Mouse (Mus musculus): ENCODE data around the gene Creb3. TPM values are rescaled to one million over a fixed set of nuclear protein-coding genes. Genes with fewer than 3 reads are reported as not detected.

Creb3 gene
- 42.0 and 44.5 TPM in 2 replicates for polyA plus RNA-seq (2016; fragmentation: Nextera tagmentation; extraction: Ambion mirVana)

DNA sequence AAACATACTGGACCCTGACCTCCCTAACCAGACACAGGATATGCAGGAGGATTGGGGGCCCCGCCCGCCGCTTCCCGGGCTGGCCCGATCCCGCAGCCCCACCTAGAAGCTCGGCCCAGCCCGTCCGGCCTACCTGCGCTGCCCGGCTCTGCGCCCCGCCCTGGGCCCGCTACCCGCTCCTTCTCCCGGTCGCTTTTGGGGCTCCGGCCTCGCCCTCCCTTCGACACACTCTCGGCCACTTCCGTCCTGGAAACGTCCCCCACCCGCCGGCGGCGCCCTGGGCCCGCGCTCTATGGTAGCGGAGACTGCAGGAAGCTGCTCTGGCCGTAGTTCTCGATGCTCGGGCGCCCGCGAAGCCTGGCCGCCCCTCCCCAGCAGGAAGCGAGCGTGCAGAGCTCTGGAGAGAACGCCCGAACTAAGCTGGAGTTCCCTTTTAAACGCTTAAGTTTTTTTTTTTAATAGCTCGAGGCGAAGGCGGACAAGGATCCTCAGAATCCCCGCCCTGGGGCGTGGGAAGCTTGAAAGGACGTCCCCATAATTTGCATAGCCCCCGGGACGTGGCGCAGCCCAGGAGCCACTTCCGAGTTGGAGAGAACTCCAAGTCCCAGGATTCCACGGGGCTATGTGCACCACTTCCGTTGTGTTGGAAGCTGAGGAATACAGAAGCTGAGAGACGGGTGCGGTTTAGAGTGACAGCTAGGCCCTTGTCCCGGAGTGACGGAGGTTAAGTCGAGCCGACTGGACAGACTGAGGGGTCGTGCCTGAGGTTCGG, at the start of gene Creb3, which contains the start of gene Tln1:
Creb3 (plus strand) TSS at position 336 of the 772 bp plus-strand sequence.
Tln1 (minus strand) TSS at position 695 of the 772 bp plus-strand sequence.
- under 1% methylated on average over 62 of the region's 62 CpGs for WGBS
- Histone ChIP-seq H3K4me1 (replicated peaks) (peaks cover 50% of the 10 kb centered on the region), H3K9me3 (no peaks in the 10 kb centered on the region), H3K36me3 (peaks cover 32% of the 10 kb centered on the region), H3K4me3 (replicated peaks) (peak within 1 kb of the TSS; percentile 92), H3K27ac (peak within 1 kb of the TSS; percentile 98), H3K4me2 (peak within 1 kb of the TSS; percentile 86), H3K9ac (replicated peaks) (peak within 1 kb of the TSS; percentile 92), H3K27me3 (no peaks in the 10 kb centered on the region)
- peak; percentile 93 for ATAC-seq (ENCODE audit: insufficient number of reproducible peaks, insufficient read depth, low FRiP score, low TSS enrichment, low read depth)

DNA sequence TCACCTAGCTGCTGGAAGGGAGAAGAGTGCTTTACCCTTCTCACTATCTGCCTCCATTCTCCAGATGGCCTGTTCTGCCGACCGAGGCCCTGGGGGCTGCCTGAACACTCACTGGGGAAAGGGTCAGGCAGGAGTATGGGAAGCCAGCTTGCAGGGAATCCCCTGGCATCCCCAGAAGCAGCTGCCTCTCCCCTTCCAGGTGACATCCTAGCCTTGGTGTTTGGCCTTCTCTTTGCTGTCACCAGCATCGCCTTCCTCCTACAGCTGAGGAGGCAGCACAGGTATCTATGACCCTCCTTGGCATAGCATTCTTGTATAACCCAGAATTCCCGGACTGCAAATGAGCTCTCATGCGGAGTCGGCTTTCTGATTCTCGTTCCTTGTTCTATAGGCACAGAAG, 49.5 kb upstream of the Creb3 start:
- no peak overlapping the region for H3K4me2 ChIP-seq
- WGBS = 66% methylated on average over 7 of the region's 7 CpGs
- peaks cover 4% of the 10 kb centered on the region for H3K27me3 ChIP-seq
- no peaks in the 10 kb centered on the region for H3K9me3 ChIP-seq
- no peak overlapping the region for H3K9ac ChIP-seq (replicated peaks)
- no peak for ATAC-seq (ENCODE audit: insufficient number of reproducible peaks, insufficient read depth, low FRiP score, low TSS enrichment, low read depth)
- H3K4me1 ChIP-seq (replicated peaks) = peaks cover 17% of the 10 kb centered on the region
- H3K36me3 ChIP-seq = peaks cover 6% of the 10 kb centered on the region; the same call in 1 of the 2 replicates
- no peak overlapping the region for H3K4me3 ChIP-seq (replicated peaks)
- H3K27ac ChIP-seq = no peak overlapping the region

DNA sequence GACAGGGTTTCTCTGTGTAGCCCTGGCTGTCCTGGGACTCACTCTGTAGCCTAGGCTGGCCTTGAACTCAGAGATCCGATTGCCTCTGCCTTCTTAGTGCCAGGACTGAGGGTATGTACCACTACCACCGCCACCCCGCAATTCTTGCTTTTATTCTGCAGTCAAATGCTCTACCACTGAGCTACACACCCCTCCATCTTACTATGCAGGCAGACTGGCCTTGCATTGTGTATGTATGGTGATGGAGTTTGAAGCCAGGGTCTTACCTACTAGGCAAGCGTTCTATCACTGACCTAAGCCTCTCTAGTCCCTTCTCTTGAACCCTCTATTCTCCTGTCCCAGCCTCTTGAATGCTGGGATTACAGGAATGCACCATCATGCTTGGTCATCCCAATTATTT, 48.8 kb upstream of the Creb3 start:
- Histone ChIP-seq H3K9ac (replicated peaks) (no peak overlapping the region), H3K27ac (no peak overlapping the region), H3K27me3 (peaks cover 6% of the 10 kb centered on the region), H3K4me3 (replicated peaks) (no peak overlapping the region), H3K9me3 (no peaks in the 10 kb centered on the region), H3K4me1 (replicated peaks) (peaks cover 10% of the 10 kb centered on the region), H3K4me2 (no peak overlapping the region), H3K36me3 (peaks cover 10% of the 10 kb centered on the region; the same call in 1 of the 2 replicates)
- 91% methylated on average over 4 of the region's 4 CpGs for WGBS
- ATAC-seq (ENCODE audit: insufficient number of reproducible peaks, insufficient read depth, low FRiP score, low TSS enrichment, low read depth) = no peak

DNA sequence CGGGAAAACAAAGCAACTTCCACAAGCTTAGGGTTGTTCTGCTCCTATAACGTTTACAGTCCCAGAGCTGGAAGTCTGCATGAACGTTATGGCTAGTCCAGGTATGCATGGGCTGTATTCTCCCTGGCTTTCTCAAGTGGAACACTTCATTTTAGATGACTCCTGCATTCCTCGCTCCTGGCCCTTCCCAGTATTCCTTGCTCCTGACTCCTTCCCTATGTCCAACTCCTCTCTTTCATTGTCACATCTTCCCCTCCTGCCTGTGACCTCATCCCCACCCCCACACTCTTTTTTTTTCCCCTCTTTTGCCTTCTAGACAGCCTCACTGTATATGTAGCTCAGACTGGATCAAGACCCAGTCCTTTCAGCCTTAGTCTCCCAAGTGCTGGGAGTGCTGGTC, 48.3 kb upstream of the Creb3 start:
- no peaks in the 10 kb centered on the region for H3K9me3 ChIP-seq
- H3K4me1 ChIP-seq (replicated peaks) = peaks cover 9% of the 10 kb centered on the region
- H3K4me2 ChIP-seq = no peak overlapping the region
- peaks cover 10% of the 10 kb centered on the region for H3K27me3 ChIP-seq
- ATAC-seq (ENCODE audit: insufficient number of reproducible peaks, insufficient read depth, low FRiP score, low TSS enrichment, low read depth) = no peak
- H3K36me3 ChIP-seq = peaks cover 15% of the 10 kb centered on the region; the same call in 1 of the 2 replicates
- no peak overlapping the region for H3K27ac ChIP-seq
- H3K9ac ChIP-seq (replicated peaks) = no peak overlapping the region
- H3K4me3 ChIP-seq (replicated peaks) = no peak overlapping the region
- 65% methylated on average over 4 of the region's 4 CpGs for WGBS

DNA sequence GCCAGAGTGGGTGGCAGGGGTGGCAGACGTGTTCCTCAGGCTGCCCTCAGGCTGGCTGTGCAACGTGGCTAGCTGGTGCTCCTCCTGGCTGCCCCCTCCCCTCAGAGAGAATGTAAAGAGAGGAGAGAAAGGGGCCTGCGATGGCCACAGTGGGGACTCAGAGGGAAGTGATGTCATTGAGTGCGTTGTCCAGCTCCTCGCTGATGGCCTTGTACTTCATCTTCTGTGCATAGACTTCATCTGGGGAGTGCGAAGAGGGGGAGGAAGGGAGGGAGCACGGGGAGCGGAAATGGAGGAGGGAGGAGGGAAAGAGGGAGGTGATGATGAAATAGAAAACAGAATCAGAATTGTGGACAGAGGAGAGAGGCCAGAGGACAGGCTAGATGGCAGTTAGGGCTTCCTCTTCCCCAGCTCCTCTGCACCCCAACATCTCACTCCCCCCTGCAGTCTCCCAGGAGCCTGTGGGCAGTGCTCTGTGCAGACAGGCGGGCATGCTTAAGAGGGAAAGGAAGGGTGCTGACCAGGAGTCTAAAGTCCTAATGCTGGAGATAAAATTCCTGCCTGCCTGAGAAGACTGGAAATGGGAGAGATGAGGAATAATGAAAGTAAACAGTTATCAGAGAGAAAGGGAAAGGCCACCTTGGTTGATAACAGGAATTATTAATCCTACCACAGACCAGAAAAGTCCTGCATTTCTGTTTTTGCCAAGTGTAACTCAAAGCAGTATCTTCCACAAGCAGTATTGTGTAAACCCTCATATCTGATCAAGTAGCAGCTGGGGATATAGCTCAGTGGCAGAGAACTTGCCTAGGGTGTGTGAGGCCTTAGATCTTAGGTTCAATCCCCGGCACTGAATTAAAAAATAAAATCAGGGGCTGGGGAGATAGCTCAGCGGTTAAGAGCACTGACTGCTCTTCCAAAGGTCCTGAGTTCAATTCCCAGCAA, 46.1 kb upstream of the Creb3 start:
- Histone ChIP-seq H3K9me3 (no peaks in the 10 kb centered on the region), H3K4me1 (replicated peaks) (peaks cover 22% of the 10 kb centered on the region), H3K4me2 (no peak overlapping the region), H3K27me3 (peaks cover 24% of the 10 kb centered on the region), H3K4me3 (replicated peaks) (no peak overlapping the region), H3K27ac (no peak overlapping the region), H3K9ac (replicated peaks) (no peak overlapping the region), H3K36me3 (peaks cover 18% of the 10 kb centered on the region; the same call in 1 of the 2 replicates)
- WGBS = 73% methylated on average over 11 of the region's 11 CpGs
- no peak for ATAC-seq (ENCODE audit: insufficient number of reproducible peaks, insufficient read depth, low FRiP score, low TSS enrichment, low read depth)

DNA sequence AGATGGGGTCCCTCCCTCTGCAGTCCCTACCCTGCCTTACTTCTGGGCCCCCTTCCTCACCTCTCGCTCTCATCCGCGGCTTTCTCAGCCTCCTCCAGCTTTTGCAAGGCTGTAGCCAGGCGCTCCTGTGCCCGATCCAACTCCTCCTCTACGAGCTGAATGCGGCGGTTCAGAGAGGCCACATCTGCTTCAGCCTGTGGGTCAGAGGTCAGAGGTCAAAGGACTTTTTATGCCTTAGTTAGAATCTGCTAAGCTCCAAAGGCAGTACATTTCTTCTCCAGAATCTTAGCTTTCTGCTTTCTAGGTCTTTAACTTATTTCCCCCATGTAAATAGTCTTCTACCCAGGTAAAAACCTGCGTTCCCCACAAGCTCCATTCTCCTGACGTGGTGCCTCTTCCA, 42.6 kb upstream of the Creb3 start:
- H3K4me3 ChIP-seq (replicated peaks) = peak overlapping the region; percentile 23
- no peaks in the 10 kb centered on the region for H3K9me3 ChIP-seq
- H3K36me3 ChIP-seq = peaks cover 18% of the 10 kb centered on the region; the same call in 1 of the 2 replicates
- H3K27ac ChIP-seq = no peak overlapping the region
- peaks cover 56% of the 10 kb centered on the region for H3K4me1 ChIP-seq (replicated peaks)
- peaks cover 56% of the 10 kb centered on the region for H3K27me3 ChIP-seq
- peak overlapping the region; percentile 80 for H3K4me2 ChIP-seq
- WGBS = 27% methylated on average over 10 of the region's 10 CpGs
- 0 out of 2 replicates have a peak overlapping the region, but pooled peaks have one; percentile 12 for H3K9ac ChIP-seq (replicated peaks)
- no peak for ATAC-seq (ENCODE audit: insufficient number of reproducible peaks, insufficient read depth, low FRiP score, low TSS enrichment, low read depth)

DNA sequence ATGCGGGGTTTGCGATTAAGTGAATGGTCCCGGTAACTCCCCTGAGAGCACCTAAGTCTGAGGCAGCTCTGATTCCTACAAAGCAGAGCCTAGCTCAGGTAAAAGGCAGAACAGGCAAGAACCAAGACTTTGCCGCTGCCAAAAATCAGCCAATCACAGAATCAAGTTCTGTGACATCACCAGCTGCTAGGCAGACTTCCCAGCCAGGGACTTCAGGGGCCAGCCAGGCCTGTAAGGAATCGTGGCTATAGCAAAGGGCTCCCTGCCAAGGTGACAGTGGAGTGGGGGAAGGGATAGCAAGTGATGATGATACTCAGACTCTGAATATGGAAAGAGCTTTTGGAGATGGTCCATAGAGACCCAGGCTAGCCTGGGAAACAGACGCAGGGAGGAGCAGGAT, 42.2 kb upstream of the Creb3 start:
- Histone ChIP-seq H3K9ac (replicated peaks) (0 out of 2 replicates have a peak overlapping the region, but pooled peaks have one; percentile 12), H3K4me1 (replicated peaks) (peaks cover 56% of the 10 kb centered on the region)

DNA sequence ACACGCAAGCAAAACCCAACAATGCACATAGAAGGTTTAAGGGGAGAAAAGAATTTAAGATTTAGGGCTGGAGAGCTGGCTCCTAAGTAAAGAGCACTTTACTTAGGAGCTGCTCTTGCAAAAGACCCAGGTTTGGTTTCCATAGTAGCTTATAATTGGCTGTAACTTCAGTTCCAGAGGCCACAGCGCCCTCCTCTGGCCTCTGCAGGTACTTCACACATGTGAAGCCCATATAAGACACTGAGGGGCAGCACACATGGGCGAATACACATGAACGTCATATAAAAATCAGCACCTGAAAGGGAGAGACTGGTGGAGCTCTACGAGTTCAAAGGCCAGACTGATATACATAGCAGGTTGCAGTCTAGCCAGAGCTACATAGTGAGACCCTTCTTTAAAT, 34.3 kb upstream of the Creb3 start:
- H3K9me3 ChIP-seq = no peaks in the 10 kb centered on the region
- peaks cover 17% of the 10 kb centered on the region for H3K4me1 ChIP-seq (replicated peaks)
- H3K36me3 ChIP-seq = peaks cover 21% of the 10 kb centered on the region
- no peak overlapping the region for H3K4me2 ChIP-seq
- WGBS = 64% methylated on average over 5 of the region's 5 CpGs
- H3K9ac ChIP-seq (replicated peaks) = no peak overlapping the region
- no peak overlapping the region for H3K27ac ChIP-seq
- no peak overlapping the region for H3K4me3 ChIP-seq (replicated peaks)
- peaks cover 32% of the 10 kb centered on the region for H3K27me3 ChIP-seq
- ATAC-seq (ENCODE audit: insufficient number of reproducible peaks, insufficient read depth, low FRiP score, low TSS enrichment, low read depth) = no peak

More for the DNA sequence above, 42.2 kb upstream of the Creb3 start:
- no peak for ATAC-seq (ENCODE audit: insufficient number of reproducible peaks, insufficient read depth, low FRiP score, low TSS enrichment, low read depth)
- peaks cover 60% of the 10 kb centered on the region for H3K27me3 ChIP-seq
- peaks cover 18% of the 10 kb centered on the region; the same call in 1 of the 2 replicates for H3K36me3 ChIP-seq
- H3K9me3 ChIP-seq = no peaks in the 10 kb centered on the region
- H3K27ac ChIP-seq = no peak overlapping the region
- H3K4me2 ChIP-seq = peak overlapping the region; percentile 80
- WGBS = 15% methylated on average over 6 of the region's 6 CpGs
- peak overlapping the region; percentile 23 for H3K4me3 ChIP-seq (replicated peaks)

DNA sequence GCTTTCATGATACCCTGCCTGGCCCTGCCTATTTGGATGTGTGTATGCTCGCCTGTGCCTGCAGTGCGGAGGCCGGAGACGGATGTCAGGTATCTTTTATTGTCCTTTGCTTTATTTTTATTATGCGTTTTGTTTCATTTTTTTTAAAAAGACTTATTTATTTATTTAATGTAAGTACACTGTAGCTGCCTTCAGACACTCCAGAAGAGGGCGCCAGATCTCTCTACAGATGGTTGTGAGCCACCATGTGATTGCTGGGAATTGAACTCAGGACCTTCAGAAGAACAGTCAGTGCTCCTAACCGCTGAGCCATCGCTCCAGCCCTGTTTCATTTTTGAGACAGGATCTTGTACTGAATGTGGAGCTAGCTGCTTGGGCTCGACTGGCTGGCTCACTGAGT, 33.6 kb upstream of the Creb3 start:
- H3K4me2 ChIP-seq = no peak overlapping the region
- no peak overlapping the region for H3K9ac ChIP-seq (replicated peaks)
- ATAC-seq (ENCODE audit: insufficient number of reproducible peaks, insufficient read depth, low FRiP score, low TSS enrichment, low read depth) = no peak
- no peak overlapping the region for H3K27ac ChIP-seq
- H3K4me3 ChIP-seq (replicated peaks) = no peak overlapping the region
- H3K9me3 ChIP-seq = no peaks in the 10 kb centered on the region
- peaks cover 27% of the 10 kb centered on the region for H3K36me3 ChIP-seq
- H3K27me3 ChIP-seq = peaks cover 26% of the 10 kb centered on the region
- H3K4me1 ChIP-seq (replicated peaks) = peaks cover 11% of the 10 kb centered on the region
- WGBS = 76% methylated on average over 9 of the region's 9 CpGs

DNA sequence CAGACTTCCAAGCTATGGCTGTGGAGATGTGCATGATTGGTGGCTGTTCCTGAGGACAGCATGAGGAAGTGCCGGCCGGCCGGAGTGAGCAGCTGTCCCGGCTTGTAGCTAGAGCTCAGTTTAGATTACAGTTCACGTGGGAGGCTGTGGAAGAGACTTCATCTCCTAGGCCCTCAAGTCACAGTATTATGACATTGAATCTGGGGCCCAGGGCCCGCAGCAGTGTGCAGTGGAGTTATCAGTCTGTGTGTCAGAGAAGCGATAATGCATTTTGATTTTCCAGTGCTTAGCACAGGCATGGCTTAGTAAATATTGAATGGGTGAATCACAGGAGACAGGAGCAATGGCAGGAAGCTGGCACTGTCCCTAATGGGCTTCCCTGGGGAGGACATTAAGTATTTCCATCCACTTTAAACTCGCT, 32.0 kb upstream of the Creb3 start:
- H3K27me3 ChIP-seq = peaks cover 9% of the 10 kb centered on the region
- no peak for ATAC-seq (ENCODE audit: insufficient number of reproducible peaks, insufficient read depth, low FRiP score, low TSS enrichment, low read depth)
- peaks cover 43% of the 10 kb centered on the region for H3K36me3 ChIP-seq
- no peak overlapping the region for H3K9ac ChIP-seq (replicated peaks)
- H3K4me1 ChIP-seq (replicated peaks) = no peaks in the 10 kb centered on the region
- H3K4me3 ChIP-seq (replicated peaks) = no peak overlapping the region
- H3K4me2 ChIP-seq = no peak overlapping the region
- no peaks in the 10 kb centered on the region for H3K9me3 ChIP-seq
- H3K27ac ChIP-seq = no peak overlapping the region
- WGBS = 73% methylated on average over 8 of the region's 8 CpGs

DNA sequence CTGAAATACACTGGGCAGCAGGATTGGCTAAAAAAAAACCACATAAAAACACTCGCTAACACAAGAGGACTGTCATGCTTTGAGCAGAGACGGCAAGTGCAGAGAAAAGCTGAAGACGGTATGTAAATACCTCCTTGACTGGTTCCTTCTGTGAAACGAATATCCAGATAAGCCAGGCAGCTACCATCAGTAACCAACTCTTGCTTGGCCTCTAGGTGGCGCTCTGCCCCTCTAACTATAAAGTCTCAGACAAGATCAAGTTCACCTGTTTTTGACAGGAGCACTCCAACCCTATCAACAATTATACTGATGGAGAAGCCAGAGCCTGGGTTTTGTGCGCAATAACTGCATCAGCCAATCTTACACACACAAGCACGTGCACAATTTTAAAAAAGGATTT, 31.6 kb upstream of the Creb3 start:
- 25% methylated on average over 7 of the region's 7 CpGs for WGBS
- no peak for ATAC-seq (ENCODE audit: insufficient number of reproducible peaks, insufficient read depth, low FRiP score, low TSS enrichment, low read depth)
- H3K36me3 ChIP-seq = peaks cover 48% of the 10 kb centered on the region

More for the DNA sequence above, 31.6 kb upstream of the Creb3 start:
- no peak overlapping the region for H3K4me3 ChIP-seq (replicated peaks)
- H3K27ac ChIP-seq = no peak overlapping the region
- H3K27me3 ChIP-seq = peaks cover 5% of the 10 kb centered on the region; the same call in 1 of the 2 replicates
- no peak overlapping the region for H3K4me2 ChIP-seq
- H3K9me3 ChIP-seq = no peaks in the 10 kb centered on the region
- no peaks in the 10 kb centered on the region for H3K4me1 ChIP-seq (replicated peaks)
- no peak overlapping the region for H3K9ac ChIP-seq (replicated peaks)
